Mouse (Mus musculus): ENCODE measurements around the gene Rsph4a. TPM values are rescaled to one million over a fixed set of nuclear protein-coding genes. Genes with fewer than 3 reads are reported as not detected.

The Rsph4a gene
- polyA plus RNA-seq, 1 experiment from 2014 or later = 0.13 TPM

DNA sequence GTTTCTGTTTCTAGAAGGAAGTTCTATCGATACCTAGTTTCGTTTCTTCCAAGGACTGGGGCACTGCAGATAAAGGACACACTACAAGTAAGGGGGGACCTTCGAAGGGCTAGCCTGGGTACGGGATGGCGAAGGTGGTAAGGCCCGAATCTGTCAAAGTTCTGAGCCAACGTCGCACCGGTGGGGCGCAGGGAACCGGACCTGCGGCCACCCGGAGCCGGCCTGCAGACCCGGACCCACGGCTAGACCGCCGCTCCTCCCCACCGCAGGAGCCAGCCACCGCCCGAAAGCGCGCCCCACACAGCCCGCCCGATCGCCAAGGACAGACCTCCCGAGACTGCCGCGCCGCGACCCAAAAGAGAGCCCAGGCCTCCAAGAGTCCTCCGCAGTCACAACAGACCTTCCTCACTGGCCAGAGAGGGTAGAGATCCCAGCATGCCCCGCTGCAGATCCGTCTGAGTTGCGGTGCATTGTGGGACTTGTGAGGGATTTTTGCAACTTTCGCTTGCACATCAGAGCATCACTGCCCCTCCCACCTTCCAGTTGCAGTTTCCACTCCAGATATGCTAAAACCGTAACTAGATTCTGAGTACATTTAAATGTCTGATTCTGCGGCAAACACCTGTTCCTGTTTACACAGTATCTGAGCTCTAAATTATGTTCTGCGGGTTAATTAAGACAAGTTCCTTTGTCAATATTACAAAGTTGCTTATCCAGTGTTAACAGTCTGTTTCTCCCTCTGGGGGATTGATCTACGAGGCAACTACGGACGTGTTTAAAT lies 46.1 kb downstream of the Rsph4a start, which contains the start of gene Zup1:
TSS of gene Zup1 (minus strand) at position 467 of the 781 bp plus-strand sequence.
- Histone ChIP-seq H3K4me2 (peak within 1 kb of the TSS; percentile 57), H3K4me3 (replicated peaks) (peak within 1 kb of the TSS; percentile 71), H3K27me3 (replicated peaks) (no peaks in the 10 kb centered on the region), H3K9ac (peak within 1 kb of the TSS; percentile 86), H3K9me3 (no peaks in the 10 kb centered on the region), H3K36me3 (no peaks in the 10 kb centered on the region), H3K27ac (peak within 1 kb of the TSS; percentile 85), H3K4me1 (no peaks in the 10 kb centered on the region)
- peak; percentile 97 for ATAC-seq (ENCODE audit: insufficient read depth, low FRiP score, low read depth)
- WGBS = 2% methylated on average over 42 of the region's 42 CpGs

- no peaks in the 10 kb centered on the region for H3K9me3 ChIP-seq
- no peak overlapping the region for H3K9ac ChIP-seq
- 76% methylated on average over 3 of the region's 3 CpGs for WGBS
- no peaks in the 10 kb centered on the region for H3K4me1 ChIP-seq
- H3K27me3 ChIP-seq (replicated peaks) = no peaks in the 10 kb centered on the region
- no peak overlapping the region for H3K4me2 ChIP-seq
- no peaks in the 10 kb centered on the region for H3K36me3 ChIP-seq
- H3K4me3 ChIP-seq (replicated peaks) = no peak overlapping the region
- ATAC-seq (ENCODE audit: insufficient read depth, low FRiP score, low read depth) = no peak
- H3K27ac ChIP-seq = no peak overlapping the region
Observed at GRCm38 (mm10) chr10:33952509-33952908, 47.6 kb downstream of the Rsph4a start.

Other genes starting within 250 kb of the Rsph4a start
- gene Sult3a2, start 118.4 kb upstream of the Rsph4a start, polyA plus RNA-seq (2015; fragmentation: Nextera tagmentation; extraction: Ambion mirVana) = not detected in 2 replicates
- not detected in 2 replicates for gene Sult3a1, start 47.4 kb upstream of the Rsph4a start, polyA plus RNA-seq (2015; fragmentation: Nextera tagmentation; extraction: Ambion mirVana)
- gene Zup1, start 46.2 kb downstream of the Rsph4a start, polyA plus RNA-seq (2015; fragmentation: Nextera tagmentation; extraction: Ambion mirVana) = 16.6 and 18.6 TPM in 2 replicates
- 111 and 112 TPM in 2 replicates for gene Rwdd1, start 114.5 kb downstream of the Rsph4a start, polyA plus RNA-seq (2015; fragmentation: Nextera tagmentation; extraction: Ambion mirVana)
- not detected in 2 replicates for gene Trappc3l, start 132.5 kb downstream of the Rsph4a start, polyA plus RNA-seq (2015; fragmentation: Nextera tagmentation; extraction: Ambion mirVana)
- gene Calhm4, start 139.2 kb downstream of the Rsph4a start, polyA plus RNA-seq (2015; fragmentation: Nextera tagmentation; extraction: Ambion mirVana) = not detected in 2 replicates
- 0.89 and 1.0 TPM in 2 replicates for gene Calhm5, start 191.4 kb downstream of the Rsph4a start, polyA plus RNA-seq (2015; fragmentation: Nextera tagmentation; extraction: Ambion mirVana)
- gene Calhm6, start 222.9 kb downstream of the Rsph4a start, polyA plus RNA-seq (2015; fragmentation: Nextera tagmentation; extraction: Ambion mirVana) = 1.4 and 2.3 TPM in 2 replicates